Mouse (Mus musculus) spleen, adult 2 months (tissue): ENCODE results near the gene Ccnl1.

Source experiments
- CTCF ChIP-seq: fragments of 200-500 bp; IDR thresholded peaks from 2 replicates; pipeline ENCODE4 v1.5.1; 2011; ENCODE audit warnings: mild to moderate bottlenecking, inconsistent platforms; ENCODE audit not compliant: insufficient read depth, insufficient read length, insufficient replicate concordance; ENCODE audit errors: extremely low read depth
- POLR2A ChIP-seq: fragments of 200-500 bp; IDR thresholded peaks from 2 replicates; pipeline ENCODE4 v1.6.1; 2011; ENCODE audit warnings: low read depth, low read length, inconsistent platforms

DNA sequence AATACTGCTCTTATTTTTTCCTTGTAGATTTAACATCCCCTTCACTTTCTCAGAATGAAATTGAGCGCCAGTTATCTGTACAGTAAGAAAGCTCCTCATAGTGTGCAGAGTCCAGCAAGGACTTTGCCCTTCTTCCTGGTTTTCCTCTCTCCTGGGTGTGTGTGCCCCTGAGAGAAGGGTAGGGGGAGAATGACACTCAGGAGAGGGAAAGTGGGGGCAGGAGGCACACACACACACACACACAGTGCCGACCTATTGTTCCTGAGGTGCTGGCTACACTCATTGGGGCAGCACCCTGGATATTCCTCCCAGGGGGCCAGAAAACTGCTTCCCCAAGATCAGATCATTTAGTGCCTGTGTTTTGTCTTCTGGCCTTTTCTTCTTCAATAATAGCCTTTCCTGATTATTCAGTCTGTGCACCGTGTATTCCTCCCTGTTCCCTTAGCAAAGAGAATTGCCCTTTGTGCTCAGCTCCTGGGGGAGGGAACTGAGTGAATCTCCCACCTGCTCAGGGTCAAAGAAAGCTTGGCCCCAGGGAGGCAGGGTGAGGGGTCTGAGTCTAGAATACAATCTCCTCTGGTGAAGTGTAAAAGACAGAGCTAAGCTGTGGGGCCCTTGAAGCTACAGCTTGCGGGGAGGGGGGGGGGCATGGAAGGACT lies 29.3 kb downstream of the Ccnl1 start:
- no peak for TF ChIP-seq POLR2A
- TF ChIP-seq CTCF, result no peak
